11 mouse cellular contexts compared by ENCODE assay signal in genomic region chr8:90936840-90937239, GRCm38 (mm10).
DNase-seq lines count a peak whose midpoint lies in the region; ATAC-seq and TF ChIP-seq lines count a peak whose summit lies in the region.
"Had no signal": no experiment of that assay in that cellular context is flagged by ENCODE, and none has a peak within 500 bp of the region (broad histone marks: within the 10 kb centered on the region; RNA-seq: fewer than 3 reads in every experiment).

No protein-coding gene starts in this region.

- H3K4me1 ChIP-seq in intestine, postnatal 0 days (replicated peaks; ENCODE audit: control insufficient read depth, insufficient read depth, low read length) = no peaks in the 10 kb centered on the region
- H3K4me1 ChIP-seq in intestine, embryonic 16.5 days (ENCODE audit: control insufficient read depth, insufficient read depth, low read length) = no peaks in the 10 kb centered on the region
- peaks cover 0 to 5% of the 10 kb centered on the region in 2 experiments; a peak in 1 of 4 replicates for H3K4me1 ChIP-seq in ES-E14 (ENCODE audit: control insufficient read depth in 2 of 2, insufficient read depth in 2 of 2, low read length in 2 of 2, poor library complexity in 1 of 2)
- no peaks in the 10 kb centered on the region for H3K4me1 ChIP-seq in midbrain, embryonic 15.5 days
- H3K4me1 ChIP-seq: lung, embryonic 15.5 days had no signal

- H3K9me3 ChIP-seq in intestine, postnatal 0 days (ENCODE audit: control insufficient read depth) = no peaks in the 10 kb centered on the region
- H3K9me3 ChIP-seq in intestine, embryonic 16.5 days (ENCODE audit: control insufficient read depth, low read length) = no peaks in the 10 kb centered on the region
- no peaks in the 10 kb centered on the region for H3K9me3 ChIP-seq in ES-E14 (ENCODE audit: control insufficient read depth, insufficient read depth, low read depth, low read length)
- H3K9me3 ChIP-seq in midbrain, embryonic 15.5 days = no peaks in the 10 kb centered on the region
- H3K9me3 ChIP-seq: hindbrain, embryonic 10.5 days; lung, embryonic 15.5 days had no signal

- no peak overlapping the region for H3K27ac ChIP-seq in intestine, postnatal 0 days (ENCODE audit: low read depth, low read length)
- no peak overlapping the region for H3K27ac ChIP-seq in intestine, embryonic 16.5 days (ENCODE audit: low read length)
- no peak overlapping the region for H3K27ac ChIP-seq in ES-E14 (ENCODE audit: insufficient read depth, low read depth, low read length, poor library complexity, severe bottlenecking)
- no peak overlapping the region for H3K27ac ChIP-seq in midbrain, embryonic 15.5 days
- H3K27ac ChIP-seq: hindbrain, embryonic 10.5 days; lung, embryonic 15.5 days had no signal

- in situ Hi-C loops in ES-E14 (cut with MboI; ENCODE audit: low sequenced_read_pairs in 2 of 2, unreplicated experiment in 2 of 2) = no loop called here

- H3K4me3 ChIP-seq in intestine, postnatal 0 days (ENCODE audit: low read depth, low read length) = no peak overlapping the region
- H3K4me3 ChIP-seq in intestine, embryonic 16.5 days (ENCODE audit: low read length) = no peak overlapping the region
- H3K4me3 ChIP-seq in ES-E14 (ENCODE audit: insufficient read depth in 1 of 2, low read depth in 1 of 2, low read length in 2 of 2, poor library complexity in 1 of 2, severe bottlenecking in 1 of 2) = no peak overlapping the region
- no peak overlapping the region for H3K4me3 ChIP-seq in midbrain, embryonic 15.5 days
- H3K4me3 ChIP-seq: erythroblast, embryonic 14.5 days; hindbrain, embryonic 10.5 days; lung, embryonic 15.5 days had no signal

- no peak overlapping the region for H3K4me2 ChIP-seq in intestine, postnatal 0 days (replicated peaks; ENCODE audit: low read depth)
- no peak overlapping the region for H3K4me2 ChIP-seq in intestine, embryonic 16.5 days (ENCODE audit: low read depth, low read length)
- no peak overlapping the region for H3K4me2 ChIP-seq in midbrain, embryonic 15.5 days
- H3K4me2 ChIP-seq: lung, embryonic 15.5 days had no signal

- H3K9ac ChIP-seq in intestine, postnatal 0 days (ENCODE audit: low read depth, low read length) = no peak overlapping the region
- no peak overlapping the region for H3K9ac ChIP-seq in intestine, embryonic 16.5 days (ENCODE audit: low read depth, low read length)
- no peak overlapping the region for H3K9ac ChIP-seq in ES-E14 (ENCODE audit: insufficient read depth, low read depth, low read length, poor library complexity, severe bottlenecking)
- H3K9ac ChIP-seq in midbrain, embryonic 15.5 days = no peak overlapping the region
- H3K9ac ChIP-seq: lung, embryonic 15.5 days had no signal

- ATAC-seq in intestine, postnatal 0 days = no peak
- ATAC-seq in intestine, embryonic 16.5 days = no peak
- ATAC-seq in hematopoietic stem cell, adult 5-6 weeks (replicated peaks in 1 of 2; ENCODE audit: insufficient read depth in 1 of 2, low FRiP score in 2 of 2, low TSS enrichment in 1 of 2, low read depth in 1 of 2, poor library complexity in 2 of 2, severe bottlenecking in 2 of 2) = peak; percentile 43 to 47; a peak in 2 of 4 replicates
- ATAC-seq in midbrain, embryonic 15.5 days (replicated peaks) = no peak

- TF ChIP-seq CTCF in intestine, postnatal 0 days (IDR thresholded peaks at IDR 0.05; ENCODE audit: low read depth) = peak; percentile 79

- WGBS in intestine, postnatal 0 days = 37% methylated on average over 1 of the region's 1 CpGs
- 59% methylated on average over 1 of the region's 1 CpGs for WGBS in intestine, embryonic 16.5 days
- 40% methylated on average over 1 of the region's 1 CpGs for WGBS in midbrain, embryonic 15.5 days

- peak; percentile 72 for DNase-seq in 416B (ENCODE audit: low read depth)
- DNase-seq in ES-E14 (ENCODE audit: low read depth, low spot score) = peak; percentile 35
- DNase-seq in cerebellum, adult 18-20 months = no peak
- no peak for DNase-seq in testis, postnatal 14 days (ENCODE audit: low spot score)

- H3K27me3 ChIP-seq in intestine, postnatal 0 days (replicated peaks; ENCODE audit: control insufficient read depth, insufficient read depth, low read length) = no peaks in the 10 kb centered on the region
- no peaks in the 10 kb centered on the region for H3K27me3 ChIP-seq in intestine, embryonic 16.5 days (replicated peaks; ENCODE audit: control insufficient read depth, insufficient read depth, low read length)
- H3K27me3 ChIP-seq in midbrain, embryonic 15.5 days (replicated peaks) = no peaks in the 10 kb centered on the region
- H3K27me3 ChIP-seq: lung, embryonic 15.5 days had no signal

- H3K36me3 ChIP-seq in intestine, postnatal 0 days (ENCODE audit: control insufficient read depth, insufficient read depth) = peaks cover 22% of the 10 kb centered on the region
- H3K36me3 ChIP-seq in intestine, embryonic 16.5 days (ENCODE audit: control insufficient read depth, insufficient read depth, low read length) = peaks cover 11% of the 10 kb centered on the region
- H3K36me3 ChIP-seq in ES-E14 (ENCODE audit: control insufficient read depth, insufficient read depth, low read length, poor library complexity, severe bottlenecking) = peaks cover 16% of the 10 kb centered on the region
- H3K36me3 ChIP-seq in midbrain, embryonic 15.5 days (replicated peaks) = 0 out of 2 replicates have a peak, but pooled peaks cover 2% of the 10 kb centered on the region

TF ChIP-seq in ES-E14, 5 proteins besides CTCF, POLR2A, EP300 and RAD21:
- TF ChIP-seq ZNF384 (IDR thresholded peaks at IDR 0.05; ENCODE audit: low read depth, low read length) = no peak
TF ChIP-seq in ES-E14: peak in this region for 0.

Comparison
In these comparisons a context has a peak if more than half of its experiments do, and no peak if none do; other contexts are left out.
1. ATAC-seq: peak in hematopoietic stem cell, adult 5-6 weeks (2 of 2); none in intestine, postnatal 0 days (single experiment), intestine, embryonic 16.5 days (single experiment) and midbrain, embryonic 15.5 days (single experiment).
2. DNase-seq: peak in 416B (single experiment) and ES-E14 (single experiment); none in cerebellum, adult 18-20 months (0 of 2) and testis, postnatal 14 days (single experiment).